Mouse (Mus musculus): ENCODE results near the gene Itgb4. TPM values are rescaled to one million over a fixed set of nuclear protein-coding genes. Genes with fewer than 3 reads are reported as not detected.

The Itgb4 gene
- polyA plus RNA-seq, 1 experiment from 2014 or later = 10.7 TPM

DNA sequence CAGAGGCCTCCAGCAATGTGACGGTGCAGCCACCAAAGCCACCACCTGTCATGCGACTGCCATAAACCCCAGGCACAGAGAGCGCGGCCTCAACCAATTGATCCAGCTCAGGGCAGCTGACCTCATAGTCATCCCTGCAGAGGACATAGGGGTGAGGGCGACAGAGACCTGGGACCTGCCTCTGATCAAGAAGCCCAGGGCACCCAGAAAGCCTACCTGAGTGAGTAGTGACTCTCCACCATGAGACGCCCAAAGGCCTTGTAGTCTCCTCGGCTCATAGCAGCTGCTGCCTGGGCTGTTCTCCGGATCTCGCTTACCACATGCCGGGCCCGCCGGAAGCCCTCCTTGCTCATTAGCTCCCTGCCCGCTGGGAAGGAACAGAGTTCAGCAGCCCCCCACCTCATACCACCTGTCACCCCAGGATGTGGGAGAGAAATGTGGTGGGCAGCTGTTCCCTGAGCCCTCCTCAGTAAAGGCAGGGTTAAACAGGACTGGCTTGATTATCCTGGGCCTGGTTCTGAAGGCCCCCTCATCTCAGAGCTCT is 34.4 kb downstream of the Itgb4 start:
- Histone ChIP-seq H3K36me3 (ENCODE audit: control insufficient read depth, insufficient read depth, low read length) (peaks cover 43% of the 10 kb centered on the region), H3K4me3 (ENCODE audit: low read depth, low read length) (no peak overlapping the region), H3K9me3 (ENCODE audit: control insufficient read depth, low read length) (no peaks in the 10 kb centered on the region), H3K4me2 (ENCODE audit: low read depth, low read length) (no peak overlapping the region), H3K27me3 (replicated peaks; ENCODE audit: control insufficient read depth, insufficient read depth, low read length) (no peaks in the 10 kb centered on the region), H3K4me1 (ENCODE audit: control insufficient read depth, insufficient read depth, low read length) (peaks cover 21% of the 10 kb centered on the region), H3K9ac (ENCODE audit: low read depth, low read length) (no peak overlapping the region), H3K27ac (replicated peaks; ENCODE audit: low read depth, low read length) (no peak overlapping the region)
- no peak for ATAC-seq (ENCODE audit: low read depth)
- 87% methylated on average over 13 of the region's 13 CpGs for WGBS
- peak; percentile 52 for DNase-seq (ENCODE audit: low spot score)

DNA sequence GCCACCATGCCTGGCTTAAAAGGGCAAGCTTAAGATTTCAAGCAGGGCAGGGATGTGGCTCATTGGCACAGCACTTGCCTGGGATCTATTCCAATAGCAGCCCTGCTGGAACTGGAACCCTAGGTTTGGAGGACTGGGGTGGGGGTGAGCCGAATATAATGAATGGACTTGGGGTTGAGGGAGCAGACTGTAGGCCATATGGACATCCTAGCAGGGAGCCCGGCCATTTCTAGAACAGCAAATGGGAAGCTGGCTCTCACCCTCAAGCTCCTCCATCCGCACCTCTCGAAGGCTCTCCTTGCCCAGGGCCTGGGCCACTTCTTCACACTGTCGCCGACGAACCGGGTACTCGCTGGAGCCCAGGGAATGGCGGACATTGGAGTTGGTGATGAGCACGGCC is 35.2 kb downstream of the Itgb4 start:
- DNase-seq (ENCODE audit: low spot score) (no peak), ATAC-seq (ENCODE audit: low read depth) (no peak)
- Histone ChIP-seq H3K27ac (replicated peaks; ENCODE audit: low read depth, low read length) (no peak overlapping the region), H3K9me3 (ENCODE audit: control insufficient read depth, low read length) (no peaks in the 10 kb centered on the region), H3K27me3 (replicated peaks; ENCODE audit: control insufficient read depth, insufficient read depth, low read length) (no peaks in the 10 kb centered on the region), H3K4me1 (ENCODE audit: control insufficient read depth, insufficient read depth, low read length) (peaks cover 21% of the 10 kb centered on the region), H3K4me3 (ENCODE audit: low read depth, low read length) (no peak overlapping the region), H3K36me3 (ENCODE audit: control insufficient read depth, insufficient read depth, low read length) (peaks cover 43% of the 10 kb centered on the region), H3K4me2 (ENCODE audit: low read depth, low read length) (no peak overlapping the region), H3K9ac (ENCODE audit: low read depth, low read length) (no peak overlapping the region)
- WGBS = 82% methylated on average over 9 of the region's 11 CpGs

DNA sequence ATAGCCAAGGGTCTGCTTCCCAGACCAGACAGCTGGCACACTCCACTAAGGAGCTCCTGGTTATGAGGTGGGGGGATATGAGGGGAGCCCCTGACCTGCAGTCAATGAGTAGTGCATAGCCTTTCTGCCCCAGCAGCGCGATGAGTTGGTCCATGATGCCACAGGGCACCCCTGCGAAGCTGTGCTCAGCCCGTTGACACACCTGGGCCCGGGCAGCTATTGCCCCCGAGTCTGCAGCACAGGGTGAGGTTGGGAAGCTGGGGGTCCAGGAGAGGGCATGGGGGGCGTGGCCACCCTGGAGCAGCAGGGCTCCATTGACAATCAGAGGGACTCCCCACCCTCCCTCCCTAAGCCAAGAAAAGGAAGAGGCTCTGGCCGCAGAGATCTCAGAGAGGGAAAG is 35.6 kb downstream of the Itgb4 start:
- 87% methylated on average over 8 of the region's 8 CpGs for WGBS
- Histone ChIP-seq H3K27ac (replicated peaks; ENCODE audit: low read depth, low read length) (no peak overlapping the region), H3K4me2 (ENCODE audit: low read depth, low read length) (no peak overlapping the region), H3K36me3 (ENCODE audit: control insufficient read depth, insufficient read depth, low read length) (peaks cover 43% of the 10 kb centered on the region), H3K9ac (ENCODE audit: low read depth, low read length) (no peak overlapping the region), H3K9me3 (ENCODE audit: control insufficient read depth, low read length) (no peaks in the 10 kb centered on the region), H3K4me3 (ENCODE audit: low read depth, low read length) (no peak overlapping the region), H3K27me3 (replicated peaks; ENCODE audit: control insufficient read depth, insufficient read depth, low read length) (no peaks in the 10 kb centered on the region), H3K4me1 (ENCODE audit: control insufficient read depth, insufficient read depth, low read length) (peaks cover 21% of the 10 kb centered on the region)
- ATAC-seq (ENCODE audit: low read depth) (no peak), DNase-seq (ENCODE audit: low spot score) (no peak)

DNA sequence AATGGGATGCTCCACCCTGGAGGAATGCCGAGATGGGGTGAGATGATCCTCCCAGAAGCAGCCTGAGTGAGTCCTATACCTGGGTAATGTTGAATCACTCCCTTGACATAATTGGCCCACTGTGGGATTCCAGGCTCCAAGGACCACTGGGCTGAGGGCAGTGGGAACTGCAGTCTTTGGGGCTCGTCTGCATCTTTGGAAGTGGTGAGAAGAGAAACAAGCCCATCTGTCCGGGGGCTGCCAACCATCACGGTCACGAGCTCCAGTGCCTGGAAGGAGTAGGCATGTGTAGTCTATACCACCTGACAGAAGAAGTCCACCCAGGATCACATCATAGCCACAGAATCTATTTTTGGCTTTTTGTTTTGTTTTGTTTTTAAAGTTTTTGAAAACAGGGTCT is 36.4 kb downstream of the Itgb4 start:
- WGBS = 75% methylated on average over 5 of the region's 5 CpGs
- Histone ChIP-seq H3K9ac (ENCODE audit: low read depth, low read length) (no peak overlapping the region), H3K9me3 (ENCODE audit: control insufficient read depth, low read length) (no peaks in the 10 kb centered on the region), H3K27me3 (replicated peaks; ENCODE audit: control insufficient read depth, insufficient read depth, low read length) (no peaks in the 10 kb centered on the region), H3K27ac (replicated peaks; ENCODE audit: low read depth, low read length) (peak overlapping the region; percentile 93; the same call in 1 of the 2 replicates), H3K36me3 (ENCODE audit: control insufficient read depth, insufficient read depth, low read length) (peaks cover 43% of the 10 kb centered on the region), H3K4me3 (ENCODE audit: low read depth, low read length) (no peak overlapping the region), H3K4me2 (ENCODE audit: low read depth, low read length) (peak overlapping the region; percentile 75), H3K4me1 (ENCODE audit: control insufficient read depth, insufficient read depth, low read length) (peaks cover 14% of the 10 kb centered on the region)
- DNase-seq (ENCODE audit: low spot score) = no peak
- ATAC-seq (ENCODE audit: low read depth) = no peak

DNA sequence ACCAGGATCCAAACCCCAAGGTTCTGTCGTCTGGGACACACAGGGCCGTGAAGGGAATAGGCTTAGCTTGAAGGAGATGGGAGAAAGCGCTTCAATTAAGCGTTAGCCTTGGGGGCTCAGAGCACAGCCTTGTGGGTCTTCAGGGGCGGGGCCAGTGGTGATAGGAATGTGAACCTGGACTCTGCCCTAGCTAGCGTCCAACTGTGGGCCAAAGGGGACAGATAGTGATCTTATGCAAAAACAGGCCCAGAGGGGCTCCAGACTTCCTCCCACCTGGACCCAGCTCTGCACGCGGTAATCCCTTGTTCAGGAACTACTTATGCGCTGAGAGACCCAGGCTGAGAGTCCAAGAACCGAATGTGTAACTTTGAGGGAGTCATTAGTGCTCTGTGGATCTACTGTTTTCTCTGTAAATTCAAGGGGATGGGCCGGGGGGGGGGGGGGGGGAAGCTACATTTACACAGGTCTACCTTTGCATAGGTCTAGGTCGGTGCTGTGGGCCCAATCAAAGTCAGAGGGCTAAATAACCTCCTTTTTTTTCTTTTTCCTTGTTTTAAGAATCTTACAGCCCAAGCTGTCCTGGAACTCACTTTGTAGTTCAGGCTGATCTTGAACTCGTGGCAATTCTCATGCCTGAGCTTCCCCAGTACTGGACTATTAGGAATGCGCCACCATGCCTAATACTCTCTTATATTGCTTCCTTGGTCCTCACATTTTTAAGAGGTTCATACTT is 37.2 kb downstream of the Itgb4 start:
- Histone ChIP-seq H3K36me3 (ENCODE audit: control insufficient read depth, insufficient read depth, low read length) (peaks cover 40% of the 10 kb centered on the region), H3K9ac (ENCODE audit: low read depth, low read length) (peak overlapping the region; percentile 82), H3K9me3 (ENCODE audit: control insufficient read depth, low read length) (no peaks in the 10 kb centered on the region), H3K4me2 (ENCODE audit: low read depth, low read length) (peak overlapping the region; percentile 75), H3K27me3 (replicated peaks; ENCODE audit: control insufficient read depth, insufficient read depth, low read length) (no peaks in the 10 kb centered on the region), H3K4me1 (ENCODE audit: control insufficient read depth, insufficient read depth, low read length) (peaks cover 14% of the 10 kb centered on the region), H3K4me3 (ENCODE audit: low read depth, low read length) (peak overlapping the region; percentile 57), H3K27ac (replicated peaks; ENCODE audit: low read depth, low read length) (peak overlapping the region; percentile 93)
- 16% methylated on average over 13 of the region's 14 CpGs for WGBS
- DNase-seq (ENCODE audit: low spot score) (peak; percentile 29), ATAC-seq (ENCODE audit: low read depth) (no peak)

DNA sequence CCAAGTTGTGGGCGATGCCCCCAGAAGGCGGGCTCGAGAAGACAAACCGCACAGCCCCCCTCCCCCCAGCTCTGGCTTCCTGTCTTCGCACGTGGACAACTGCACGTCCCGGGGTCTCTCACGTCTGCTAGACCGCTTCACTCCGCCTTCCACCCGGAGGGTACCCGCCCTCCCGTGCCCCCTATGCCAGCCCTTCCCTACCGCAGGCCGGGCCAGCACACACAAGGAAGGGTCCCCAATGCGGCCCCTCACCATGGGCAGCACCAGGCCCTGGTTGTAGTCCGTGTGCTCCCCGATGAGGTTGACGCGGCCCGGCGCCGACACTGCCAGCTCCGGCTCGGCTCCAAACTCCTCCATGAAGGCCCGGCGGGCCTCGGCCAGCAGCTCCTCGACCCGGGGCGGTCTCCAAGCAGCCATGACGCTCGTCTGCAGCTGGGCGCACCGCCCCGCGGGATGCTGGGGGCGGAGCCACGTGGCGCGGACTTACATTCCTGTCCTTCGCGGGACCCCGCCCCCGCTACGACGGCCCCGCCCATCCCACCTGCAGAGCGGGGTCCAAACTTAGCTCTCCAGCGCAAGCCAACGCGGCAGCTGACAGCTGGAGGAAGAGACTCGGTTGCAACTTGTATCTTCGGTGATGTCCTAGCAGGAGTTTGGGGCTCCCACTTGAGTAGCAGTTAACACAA is 37.9 kb downstream of the Itgb4 start, which contains the start of gene Galk1:
Galk1 (minus strand) TSS at position 458 of the 686 bp plus-strand sequence.
- WGBS = under 1% methylated on average over 37 of the region's 55 CpGs
- Histone ChIP-seq H3K27ac (replicated peaks; ENCODE audit: low read depth, low read length) (peak within 1 kb of the TSS; percentile 93), H3K4me1 (ENCODE audit: control insufficient read depth, insufficient read depth, low read length) (peaks cover 14% of the 10 kb centered on the region), H3K4me2 (ENCODE audit: low read depth, low read length) (peak within 1 kb of the TSS; percentile 75), H3K27me3 (replicated peaks; ENCODE audit: control insufficient read depth, insufficient read depth, low read length) (no peaks in the 10 kb centered on the region), H3K9me3 (ENCODE audit: control insufficient read depth, low read length) (no peaks in the 10 kb centered on the region), H3K36me3 (ENCODE audit: control insufficient read depth, insufficient read depth, low read length) (peaks cover 33% of the 10 kb centered on the region), H3K4me3 (ENCODE audit: low read depth, low read length) (peak within 1 kb of the TSS; percentile 57), H3K9ac (ENCODE audit: low read depth, low read length) (peak within 1 kb of the TSS; percentile 82)
- peak; percentile 91 for ATAC-seq (ENCODE audit: low read depth)
- DNase-seq (ENCODE audit: low spot score) = peak; percentile 97

DNA sequence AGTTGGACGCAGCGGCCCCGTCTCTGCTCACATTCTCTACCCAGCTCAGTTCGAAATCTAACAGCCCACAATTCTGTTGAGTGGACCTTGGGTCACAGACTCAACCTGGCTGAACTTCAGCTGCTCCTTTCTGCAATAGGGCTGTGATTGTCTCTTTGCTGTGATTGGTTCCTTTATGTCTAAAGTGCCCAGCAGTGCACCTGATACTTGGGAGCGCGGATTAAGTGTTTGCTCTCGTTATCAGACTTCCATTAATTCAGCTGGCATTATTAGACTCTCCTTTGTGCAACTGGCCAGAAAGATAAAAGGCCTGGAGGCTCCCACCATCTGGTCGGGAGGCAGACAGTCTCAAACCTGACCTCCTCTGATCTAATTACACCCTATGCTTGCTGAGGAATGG is 40.3 kb downstream of the Itgb4 start:
- Histone ChIP-seq H3K9me3 (ENCODE audit: control insufficient read depth, low read length) (no peaks in the 10 kb centered on the region), H3K4me3 (ENCODE audit: low read depth, low read length) (no peak overlapping the region), H3K4me2 (ENCODE audit: low read depth, low read length) (no peak overlapping the region), H3K4me1 (ENCODE audit: control insufficient read depth, insufficient read depth, low read length) (peaks cover 14% of the 10 kb centered on the region), H3K27ac (replicated peaks; ENCODE audit: low read depth, low read length) (no peak overlapping the region), H3K36me3 (ENCODE audit: control insufficient read depth, insufficient read depth, low read length) (peaks cover 8% of the 10 kb centered on the region), H3K27me3 (replicated peaks; ENCODE audit: control insufficient read depth, insufficient read depth, low read length) (no peaks in the 10 kb centered on the region), H3K9ac (ENCODE audit: low read depth, low read length) (no peak overlapping the region)
- DNase-seq (ENCODE audit: low spot score) (no peak), ATAC-seq (ENCODE audit: low read depth) (no peak)
- WGBS = 64% methylated on average over 8 of the region's 8 CpGs

DNA sequence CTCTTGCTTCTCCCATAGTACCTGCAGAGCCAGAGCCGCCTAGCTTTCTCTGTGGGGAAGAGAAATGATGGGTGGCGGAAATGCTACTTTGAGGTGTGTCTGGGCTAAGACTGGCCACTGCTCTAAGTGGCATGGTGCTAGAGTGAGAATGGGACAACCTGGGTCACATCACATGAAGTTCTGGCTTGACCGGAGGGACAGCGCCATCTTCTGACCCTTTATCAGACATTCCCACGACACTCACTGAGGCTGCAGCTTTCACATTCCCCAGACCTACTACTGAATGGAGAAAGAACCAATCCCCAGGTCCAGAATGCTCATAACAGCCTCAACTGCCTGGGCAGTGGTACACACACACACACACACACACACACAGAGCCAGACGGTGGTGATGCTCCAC is 43.6 kb downstream of the Itgb4 start:
- Histone ChIP-seq H3K4me1 (ENCODE audit: control insufficient read depth, insufficient read depth, low read length) (peaks cover 3% of the 10 kb centered on the region; the same call in 1 of the 2 replicates), H3K4me3 (ENCODE audit: low read depth, low read length) (no peak overlapping the region), H3K27me3 (replicated peaks; ENCODE audit: control insufficient read depth, insufficient read depth, low read length) (no peaks in the 10 kb centered on the region), H3K9me3 (ENCODE audit: control insufficient read depth, low read length) (no peaks in the 10 kb centered on the region), H3K4me2 (ENCODE audit: low read depth, low read length) (no peak overlapping the region), H3K27ac (replicated peaks; ENCODE audit: low read depth, low read length) (no peak overlapping the region), H3K36me3 (ENCODE audit: control insufficient read depth, insufficient read depth, low read length) (peaks cover 22% of the 10 kb centered on the region), H3K9ac (ENCODE audit: low read depth, low read length) (no peak overlapping the region)
- DNase-seq (ENCODE audit: low spot score) = peak; percentile 22
- 34% methylated on average over 6 of the region's 6 CpGs for WGBS
- no peak for ATAC-seq (ENCODE audit: low read depth)

Data from embryonic facial prominence, embryonic 14.5 days (tissue).